Mouse (Mus musculus): Measurements from ENCODE around the gene Sft2d1.

- TF ChIP-seq CTCF (IDR thresholded peaks at IDR 0.05; ENCODE audit: low read depth, low read length) (no peak), GATA2 (IDR thresholded peaks at IDR 0.05; ENCODE audit: borderline replicate concordance, low read depth, low read length) (no peak), TAL1 (conservative IDR thresholded peaks at IDR 0.05; ENCODE audit: low read depth, low read length) (no peak)
Observed at GRCm38 (mm10) chr17:8284254-8284661, 26.6 kb upstream of the Sft2d1 start.
